Mouse (Mus musculus) forebrain, embryonic 13.5 days (tissue): ENCODE measurements around the gene Cxcl3. TPM values are rescaled to one million over a fixed set of nuclear protein-coding genes. Genes with fewer than 3 reads are reported as not detected.
"Not testable (repeated sequence)": the region's sequence is repeated elsewhere in the genome, so short reads cannot be mapped to it uniquely, and the experiment has no call there.

Experiments used
- ATAC-seq: fragments of 200-750 bp; cut with Nextera tagmentation; 2 replicates; pipeline ENCODE4 v1.8.0; 2017
- H3K27ac ChIP-seq: fragments of 300-500 bp; sonication (generic); 2 replicates; pipeline ENCODE4 v1.5.1; 2015; ENCODE audit warnings: inconsistent platforms, mild to moderate bottlenecking, moderate library complexity
- H3K27me3 ChIP-seq: fragments of 300-500 bp; sonication (generic); 2 replicates; pipeline ENCODE4 v1.6.1; 2015; ENCODE audit warnings: mild to moderate bottlenecking, inconsistent platforms
- H3K36me3 ChIP-seq: fragments of 300-500 bp; sonication (generic); 2 replicates; pipeline ENCODE4 v1.6.1; 2015; ENCODE audit warnings: mild to moderate bottlenecking, inconsistent platforms; ENCODE audit not compliant: poor library complexity, severe bottlenecking
- H3K4me1 ChIP-seq: fragments of 300-500 bp; sonication (generic); 2 replicates; pipeline ENCODE4 v1.6.1; 2015; ENCODE audit warnings: inconsistent platforms
- H3K4me2 ChIP-seq: fragments of 300-500 bp; sonication (generic); 2 replicates; pipeline ENCODE4 v1.6.1; 2015; ENCODE audit warnings: inconsistent platforms, mild to moderate bottlenecking, moderate library complexity
- H3K4me3 ChIP-seq: fragments of 300-500 bp; sonication (generic); 2 replicates; pipeline ENCODE4 v1.5.1; 2015; ENCODE audit warnings: mild to moderate bottlenecking, inconsistent platforms
- H3K9ac ChIP-seq: fragments of 300-500 bp; sonication (generic); 2 replicates; pipeline ENCODE4 v1.6.1; 2015; ENCODE audit warnings: mild to moderate bottlenecking, inconsistent platforms
- H3K9me3 ChIP-seq: fragments of 300-500 bp; sonication (generic); replicated peaks from 2 replicates; pipeline ENCODE4 v1.6.1; 2016; ENCODE audit warnings: inconsistent platforms
- WGBS: fragments of 180-500 bp; shearing (Covaris S2); methylation state at CpG from one replicate; pipeline ENCODE4 v1.1.7; 2015; 5-methylcytosine and 5-hydroxymethylcytosine counted together
- polyA plus RNA-seq: library from polyadenylated mRNA; unstranded; fragments of >200 nt; fragmentation: Nextera tagmentation; extraction: Ambion mirVana; gene quantifications from 2 replicates; pipeline ENCODE4 v1.2.1, GENCODE M21; 2015

The Cxcl3 gene
- polyA plus RNA-seq, 1 experiment from 2014 or later, result not detected

DNA sequence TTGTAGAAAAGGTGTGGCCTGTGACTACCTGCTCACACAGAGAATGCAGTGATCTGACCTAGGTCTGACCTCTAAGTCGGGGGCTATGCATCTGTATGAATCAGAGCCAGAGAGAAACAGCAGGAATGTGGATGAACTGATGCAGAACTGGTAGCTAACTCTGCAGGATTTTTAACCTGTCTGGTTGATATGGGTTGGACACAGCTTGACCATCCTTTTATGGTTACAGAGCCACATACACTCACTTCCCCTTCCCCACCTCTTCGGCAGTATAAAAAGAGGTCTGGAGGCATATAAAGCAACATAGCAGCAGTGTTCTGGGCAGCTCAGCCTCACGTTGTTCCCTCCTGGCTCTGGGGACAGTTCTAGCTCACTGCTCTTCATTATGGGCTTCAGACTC is 17.7 kb upstream of the Cxcl3 start, which contains the start of gene Ppbp:
Gene Ppbp, plus strand, starts transcription at position 301 of the 400 bp plus-strand sequence.
- no peak within 1 kb of the TSS for H3K27ac ChIP-seq
- no peak for ATAC-seq
- no peaks in the 10 kb centered on the region for H3K27me3 ChIP-seq
- no peak within 1 kb of the TSS for H3K4me2 ChIP-seq
- H3K4me1 ChIP-seq, result no peaks in the 10 kb centered on the region
- H3K9ac ChIP-seq, result no peak within 1 kb of the TSS
- no peaks in the 10 kb centered on the region for H3K36me3 ChIP-seq
- 74% methylated on average over 3 of the region's 3 CpGs for WGBS
- no peaks in the 10 kb centered on the region for H3K9me3 ChIP-seq
- H3K4me3 ChIP-seq, result no peak within 1 kb of the TSS

DNA sequence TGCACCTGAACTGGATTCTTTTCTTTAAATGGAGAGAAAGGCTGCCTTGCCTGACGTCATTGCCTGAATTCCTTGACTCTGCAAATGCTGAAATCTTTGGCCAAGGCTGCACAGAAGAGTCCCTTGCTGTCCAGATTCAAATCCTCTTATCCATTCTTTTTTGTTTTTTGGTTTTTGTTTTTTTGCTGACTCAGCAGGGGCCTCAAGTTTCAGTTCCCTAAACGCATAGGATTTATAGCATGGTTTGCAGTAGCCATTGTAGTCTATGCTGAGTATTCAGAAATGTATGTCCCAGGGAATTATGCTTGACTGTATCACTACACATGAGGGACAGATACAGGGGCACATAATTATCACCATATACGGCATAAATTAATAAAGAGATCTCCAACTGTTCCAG is 14.5 kb upstream of the Cxcl3 start:
- Histone ChIP-seq H3K36me3 (no peaks in the 10 kb centered on the region), H3K4me3 (no peak overlapping the region), H3K9me3 (no peaks in the 10 kb centered on the region), H3K27me3 (no peaks in the 10 kb centered on the region), H3K4me1 (no peaks in the 10 kb centered on the region), H3K27ac (no peak overlapping the region), H3K4me2 (no peak overlapping the region), H3K9ac (no peak overlapping the region)
- ATAC-seq, result no peak
- WGBS, result 63% methylated on average over 3 of the region's 3 CpGs

DNA sequence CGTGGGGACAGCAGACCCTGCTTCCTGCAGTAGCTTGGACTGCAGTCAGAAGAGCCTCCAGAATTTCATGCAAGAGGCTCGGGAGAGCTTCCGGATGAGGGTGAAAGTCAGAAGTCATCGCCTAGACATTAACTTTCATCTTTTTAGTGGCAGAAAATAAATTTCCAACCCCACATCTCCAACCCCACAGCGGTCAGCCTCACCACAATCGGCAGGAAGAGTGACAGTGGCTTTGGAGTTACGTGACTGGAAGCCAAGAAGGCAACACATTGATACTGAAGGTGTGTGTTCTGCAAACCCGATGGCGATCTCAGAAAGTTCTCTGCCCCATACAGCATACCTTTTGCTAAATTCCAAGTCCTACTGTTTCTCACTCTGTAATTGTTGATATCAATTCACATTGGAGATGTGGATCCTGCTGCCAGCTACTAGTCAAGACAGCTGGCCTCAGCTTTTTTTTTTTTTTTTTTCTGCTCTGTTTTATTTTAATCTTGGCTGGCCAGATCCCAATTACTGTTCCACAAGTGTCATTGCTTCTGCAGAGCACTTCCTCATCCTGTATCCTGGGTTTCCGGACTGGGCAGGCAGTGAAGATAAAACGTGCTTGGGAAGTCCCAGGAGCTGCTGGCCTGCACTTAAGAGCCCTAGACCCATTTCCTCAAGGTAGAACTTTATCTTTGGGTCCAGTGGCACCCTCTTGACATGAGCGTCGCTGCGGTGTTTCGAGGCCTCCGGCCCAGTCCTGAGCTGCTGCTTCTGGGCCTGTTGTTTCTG is 13.8 kb upstream of the Cxcl3 start, which contains the start of gene Pf4:
Gene Pf4, plus strand, starts transcription at position 556 of the 774 bp plus-strand sequence.
- Histone ChIP-seq H3K4me3 (no peak within 1 kb of the TSS), H3K4me2 (no peak within 1 kb of the TSS), H3K9ac (no peak within 1 kb of the TSS), H3K9me3 (no peaks in the 10 kb centered on the region), H3K4me1 (no peaks in the 10 kb centered on the region), H3K36me3 (no peaks in the 10 kb centered on the region), H3K27me3 (no peaks in the 10 kb centered on the region), H3K27ac (no peak within 1 kb of the TSS)
- no peak for ATAC-seq
- 90% methylated on average over 16 of the region's 16 CpGs for WGBS

DNA sequence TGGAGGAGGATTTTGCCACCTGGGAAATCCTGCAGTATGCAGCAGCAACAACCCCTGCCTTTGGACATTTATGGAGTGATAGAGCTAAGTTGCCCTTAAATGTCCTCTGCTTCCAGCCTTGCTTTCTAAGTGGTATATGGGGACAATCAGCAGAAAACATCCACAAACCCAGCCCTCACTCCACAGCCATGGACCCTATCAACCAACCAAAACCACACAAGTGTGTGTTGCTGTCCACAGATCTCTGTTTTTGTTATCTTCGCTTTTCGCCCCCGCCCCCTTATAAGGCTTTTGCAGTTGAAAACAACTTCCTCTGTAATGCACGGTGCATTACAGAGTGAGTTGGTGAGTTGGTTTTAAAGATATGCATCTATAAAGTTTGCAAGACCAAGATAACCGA is 10.3 kb upstream of the Cxcl3 start:
- no peak overlapping the region for H3K4me3 ChIP-seq
- H3K4me1 ChIP-seq, result no peaks in the 10 kb centered on the region
- no peaks in the 10 kb centered on the region for H3K27me3 ChIP-seq
- WGBS, result 91% methylated on average over 5 of the region's 5 CpGs
- no peaks in the 10 kb centered on the region for H3K36me3 ChIP-seq
- H3K27ac ChIP-seq, result no peak overlapping the region
- no peaks in the 10 kb centered on the region for H3K9me3 ChIP-seq
- no peak overlapping the region for H3K9ac ChIP-seq
- no peak for ATAC-seq
- H3K4me2 ChIP-seq, result no peak overlapping the region

DNA sequence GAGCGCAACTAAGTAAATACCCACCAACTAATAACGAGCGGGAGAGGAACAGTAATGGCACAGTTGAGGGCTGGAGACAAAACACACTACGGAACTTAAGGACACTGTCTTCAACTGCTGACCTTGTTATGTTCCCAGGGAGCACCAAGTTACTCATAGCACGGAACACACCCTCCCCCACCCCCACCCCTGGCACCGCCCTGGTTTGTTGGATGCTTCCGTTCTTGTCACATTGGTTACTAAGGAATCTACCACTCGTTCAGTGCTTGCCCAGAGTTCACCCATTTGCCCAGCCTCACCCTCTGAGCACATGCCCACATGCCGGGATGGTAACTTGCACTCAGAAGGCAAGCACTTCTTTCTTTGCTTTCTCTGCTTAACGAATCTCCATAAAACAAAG is 8.3 kb upstream of the Cxcl3 start:
- WGBS, result 66% methylated on average over 10 of the region's 10 CpGs
- ATAC-seq, result no peak

DNA sequence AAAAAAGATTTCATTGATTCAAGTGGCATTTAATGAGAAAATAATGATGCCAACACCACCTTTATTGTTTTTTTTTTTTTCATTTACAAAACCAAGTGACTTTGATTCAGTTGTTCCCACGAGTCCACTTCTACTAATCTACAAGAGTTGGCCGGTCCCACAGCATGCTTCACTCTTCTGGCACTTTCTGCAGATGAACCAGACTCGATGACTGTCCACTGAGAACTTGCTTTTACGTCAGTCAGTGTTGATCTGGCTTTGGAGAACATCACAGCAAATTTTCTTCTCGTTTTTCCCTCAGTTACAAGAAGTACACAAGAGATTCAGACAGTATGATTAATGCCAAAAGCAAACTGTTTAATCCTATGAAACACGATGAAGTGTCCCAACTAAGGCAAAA is 7.0 kb upstream of the Cxcl3 start:
- Histone ChIP-seq H3K4me2 (no peak overlapping the region), H3K36me3 (no peaks in the 10 kb centered on the region), H3K4me1 (no peaks in the 10 kb centered on the region), H3K9ac (no peak overlapping the region), H3K27me3 (no peaks in the 10 kb centered on the region), H3K27ac (no peak overlapping the region), H3K4me3 (no peak overlapping the region), H3K9me3 (no peaks in the 10 kb centered on the region)
- whole genome bisulfite sequencing, result 82% methylated on average over 6 of the region's 6 CpGs
- no peak for ATAC-seq

More for the DNA sequence above, 8.3 kb upstream of the Cxcl3 start:
- no peak overlapping the region for H3K27ac ChIP-seq
- no peaks in the 10 kb centered on the region for H3K4me1 ChIP-seq
- no peak overlapping the region for H3K9ac ChIP-seq
- no peak overlapping the region for H3K4me2 ChIP-seq
- no peak overlapping the region for H3K4me3 ChIP-seq
- H3K9me3 ChIP-seq, result no peaks in the 10 kb centered on the region
- H3K27me3 ChIP-seq, result no peaks in the 10 kb centered on the region
- no peaks in the 10 kb centered on the region for H3K36me3 ChIP-seq

DNA sequence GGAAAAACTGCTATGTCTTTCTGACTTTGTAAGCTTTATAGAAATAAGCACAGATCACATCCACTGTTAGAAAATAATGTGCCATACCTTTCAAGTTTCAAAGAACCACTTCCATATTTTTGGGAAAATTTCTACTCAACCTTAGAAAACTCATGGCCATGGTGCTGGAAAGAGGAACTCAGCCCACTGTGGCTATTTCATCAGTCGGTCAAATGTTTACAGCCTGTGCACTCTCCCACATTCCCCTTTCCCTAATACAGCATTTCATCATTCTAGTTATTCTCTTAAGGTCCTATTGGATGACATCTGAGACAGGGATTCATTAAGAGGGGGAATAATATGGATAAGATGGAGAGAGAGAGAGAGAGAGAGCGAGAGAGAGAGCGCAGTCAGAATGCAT is 2.2 kb upstream of the Cxcl3 start:
- Histone ChIP-seq H3K4me1 (peaks cover 4% of the 10 kb centered on the region; the same call in 1 of the 2 replicates), H3K27ac (no peak overlapping the region), H3K4me3 (no peak overlapping the region), H3K9me3 (no peaks in the 10 kb centered on the region), H3K27me3 (0 out of 2 replicates have a peak, but pooled peaks cover 3% of the 10 kb centered on the region), H3K4me2 (no peak overlapping the region), H3K9ac (no peak overlapping the region), H3K36me3 (no peaks in the 10 kb centered on the region)
- no peak for ATAC-seq
- WGBS, result 95% methylated on average over 3 of the region's 3 CpGs

DNA sequence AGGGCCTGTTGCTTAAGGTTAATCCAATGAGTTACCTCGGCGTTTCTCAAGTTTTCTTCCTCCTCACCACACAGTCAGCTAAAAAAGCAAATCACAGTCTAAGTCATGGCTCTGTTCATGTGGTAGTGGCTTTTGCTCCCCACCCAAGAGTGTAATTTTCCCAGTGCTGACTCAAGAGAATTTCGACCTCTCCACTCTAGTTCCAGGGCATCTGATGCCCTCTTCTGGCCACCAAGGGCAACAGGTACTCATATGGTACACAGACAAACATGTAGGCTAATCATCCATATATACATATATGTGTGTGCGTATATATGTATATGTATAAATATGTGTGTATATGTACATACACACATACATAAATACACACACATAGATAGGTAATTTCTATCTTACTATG is 2.2 kb downstream of the Cxcl3 start:
- Histone ChIP-seq H3K4me2 (no peak overlapping the region), H3K4me3 (no peak overlapping the region), H3K9me3 (no peaks in the 10 kb centered on the region), H3K9ac (no peak overlapping the region), H3K36me3 (no peaks in the 10 kb centered on the region), H3K4me1 (peaks cover 4% of the 10 kb centered on the region; the same call in 1 of the 2 replicates), H3K27ac (no peak overlapping the region), H3K27me3 (0 out of 2 replicates have a peak, but pooled peaks cover 3% of the 10 kb centered on the region)
- WGBS, result 73% methylated on average over 4 of the region's 4 CpGs
- no peak for ATAC-seq

DNA sequence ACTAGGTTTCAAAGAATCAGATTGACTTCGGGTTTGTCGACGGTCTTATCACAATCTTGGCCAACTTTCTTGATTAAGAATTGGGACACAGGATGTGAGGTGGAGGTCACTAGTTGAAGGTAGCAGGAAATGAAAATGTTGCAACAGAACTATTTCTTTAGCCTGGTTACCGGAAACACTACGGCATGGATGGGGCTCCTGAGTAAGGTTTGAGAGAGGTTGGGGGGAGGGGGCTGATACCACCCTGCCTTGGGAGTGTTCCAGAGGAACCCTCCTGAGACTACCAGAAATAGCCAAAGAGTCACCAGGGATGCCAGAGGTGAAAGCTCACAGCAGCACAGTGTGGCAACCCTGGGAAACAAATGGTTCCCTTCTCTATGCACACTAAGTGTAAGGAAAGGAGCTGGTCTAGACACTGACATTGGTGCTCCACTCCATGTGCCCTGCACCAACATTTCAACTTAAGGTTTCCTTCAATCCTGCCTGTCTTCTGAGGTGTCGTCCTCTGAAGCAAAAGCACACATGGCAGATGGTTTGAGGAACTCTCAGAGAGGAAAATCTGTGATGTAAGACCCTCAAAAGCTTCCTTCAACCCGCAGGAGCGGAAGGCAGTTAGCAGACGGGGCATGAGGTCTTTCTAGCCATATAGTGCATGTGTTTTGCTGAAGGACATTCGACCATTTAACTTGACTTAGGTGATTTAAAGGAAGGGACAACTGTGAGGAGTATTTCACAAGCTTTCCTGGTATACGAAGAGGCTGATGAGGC is 3.6 kb downstream of the Cxcl3 start:
- H3K27ac ChIP-seq, result no peak overlapping the region
- H3K4me2 ChIP-seq, result no peak overlapping the region
- H3K9me3 ChIP-seq, result no peaks in the 10 kb centered on the region
- WGBS, result 92% methylated on average over 11 of the region's 11 CpGs
- H3K9ac ChIP-seq, result no peak overlapping the region
- 0 out of 2 replicates have a peak, but pooled peaks cover 3% of the 10 kb centered on the region for H3K27me3 ChIP-seq
- peaks cover 4% of the 10 kb centered on the region; the same call in 1 of the 2 replicates for H3K4me1 ChIP-seq
- no peak for ATAC-seq
- H3K4me3 ChIP-seq, result no peak overlapping the region
- H3K36me3 ChIP-seq, result no peaks in the 10 kb centered on the region

DNA sequence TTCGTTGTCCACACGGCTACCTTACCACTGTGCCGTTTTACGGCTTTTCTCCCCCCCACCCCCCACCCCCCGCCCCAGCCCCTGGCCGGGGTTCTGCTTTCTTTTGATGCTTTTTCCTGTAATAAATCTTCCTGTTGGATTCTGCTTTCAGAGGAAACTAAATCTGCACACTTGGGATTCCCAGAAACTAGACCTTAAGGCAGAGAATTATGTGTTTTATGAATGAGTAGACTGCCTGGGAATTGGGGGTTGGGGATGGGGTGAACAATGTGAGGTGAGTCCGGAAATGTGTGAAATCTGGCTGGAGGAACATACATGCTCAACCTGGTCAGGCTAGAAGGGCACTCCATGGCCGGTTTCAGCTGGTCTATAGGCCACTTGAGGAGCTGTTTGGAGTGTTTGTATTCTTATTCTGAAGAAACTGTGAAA is 4.2 kb downstream of the Cxcl3 start:
- no peaks in the 10 kb centered on the region for H3K9me3 ChIP-seq
- 0 out of 2 replicates have a peak, but pooled peaks cover 3% of the 10 kb centered on the region for H3K27me3 ChIP-seq
- peaks cover 4% of the 10 kb centered on the region; the same call in 1 of the 2 replicates for H3K4me1 ChIP-seq
- H3K4me3 ChIP-seq, result no peak overlapping the region
- 91% methylated on average over 8 of the region's 8 CpGs for WGBS
- H3K36me3 ChIP-seq, result no peaks in the 10 kb centered on the region
- ATAC-seq, result no peak
- H3K4me2 ChIP-seq, result no peak overlapping the region
- H3K27ac ChIP-seq, result no peak overlapping the region
- no peak overlapping the region for H3K9ac ChIP-seq

DNA sequence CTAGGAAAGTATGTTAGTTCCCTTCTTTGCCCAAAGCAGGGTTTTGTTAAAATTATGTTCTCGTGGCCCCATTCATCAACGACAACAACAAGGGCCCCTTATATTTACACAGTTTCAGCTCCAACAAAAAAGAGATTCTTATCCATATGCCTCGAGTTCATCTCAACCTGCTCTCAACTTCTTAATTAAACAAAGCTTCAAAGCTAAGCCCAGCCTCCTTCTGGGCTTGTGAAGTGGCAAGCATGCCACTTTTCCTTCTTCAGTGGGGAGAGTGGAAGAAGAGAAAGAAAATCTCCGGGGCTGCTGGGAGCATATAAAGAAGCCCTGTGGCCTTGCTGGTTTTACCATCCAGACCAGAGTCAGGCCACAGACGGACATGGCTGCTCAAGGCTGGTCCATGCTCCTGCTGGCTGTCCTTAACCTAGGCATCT is 8.3 kb downstream of the Cxcl3 start, which contains the start of gene Cxcl15:
Gene Cxcl15, plus strand, starts transcription at position 340 of the 431 bp plus-strand sequence.
- H3K27me3 ChIP-seq, result no peaks in the 10 kb centered on the region
- H3K27ac ChIP-seq, result no peak within 1 kb of the TSS
- no peaks in the 10 kb centered on the region for H3K9me3 ChIP-seq
- H3K4me2 ChIP-seq, result no peak within 1 kb of the TSS
- WGBS, result 62% methylated on average over 5 of the region's 5 CpGs
- no peak within 1 kb of the TSS for H3K4me3 ChIP-seq
- ATAC-seq, result no peak
- no peak within 1 kb of the TSS for H3K9ac ChIP-seq
- H3K36me3 ChIP-seq, result no peaks in the 10 kb centered on the region
- no peaks in the 10 kb centered on the region for H3K4me1 ChIP-seq

DNA sequence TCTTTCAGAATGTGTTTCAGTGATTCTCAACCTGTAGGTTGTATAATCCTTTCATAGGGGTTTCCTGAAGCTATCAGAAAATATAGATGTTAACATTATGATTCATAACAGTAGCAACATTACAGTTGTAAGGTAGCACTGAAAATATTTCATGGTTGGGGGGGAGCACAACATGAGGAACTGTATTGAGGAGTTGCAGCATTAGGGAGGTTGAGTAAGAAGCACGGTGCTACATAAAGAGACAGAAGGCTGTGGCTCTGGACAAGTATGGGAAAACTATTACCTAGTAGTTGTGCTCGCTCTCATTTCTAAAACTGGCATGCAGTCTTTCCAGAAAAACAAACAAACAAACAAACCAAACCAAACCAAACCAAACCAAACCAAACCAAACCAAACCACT is 9.5 kb downstream of the Cxcl3 start:
- WGBS, result 90% methylated on average over 2 of the region's 2 CpGs
- H3K27me3 ChIP-seq, H3K4me3 ChIP-seq, H3K4me1 ChIP-seq, H3K36me3 ChIP-seq, ATAC-seq, H3K9ac ChIP-seq, H3K27ac ChIP-seq, H3K4me2 ChIP-seq, H3K9me3 ChIP-seq: not testable (repeated sequence)
